Mouse (Mus musculus) A20 (cell line): Measurements from ENCODE around the gene St13.
A peak's percentile ranks its signal among the peaks of the same experiment; 100 is the strongest.

Experiments
- DNase-seq: peaks from one replicate; pipeline ENCODE4 v3.0.0-alpha.2; 2011; ENCODE audit warnings: low read depth, low spot score

The St13 gene

GRCm38 (mm10) chr15:81399638-81400315, at the start of gene St13, which contains the start of gene Xpnpep3:
Gene St13 (minus strand): TSS chr15:81400077.
Gene Xpnpep3 (plus strand): TSS chr15:81400138.
- peak; percentile 98 for DNase-seq

- DNase-seq = peak; percentile 66
These were observed 48.6 kb upstream of the St13 start for GRCm38 (mm10) chr15:81448463-81448862.

GRCm38 (mm10) chr15:81439236-81439635, 39.4 kb upstream of the St13 start:
- DNase-seq = no peak

- no peak for DNase-seq
These were observed 38.5 kb upstream of the St13 start for GRCm38 (mm10) chr15:81438345-81438744.

- DNase-seq = no peak
These were observed 31.3 kb upstream of the St13 start for GRCm38 (mm10) chr15:81431195-81431594.

- no peak for DNase-seq
These were observed 28.1 kb upstream of the St13 start for GRCm38 (mm10) chr15:81427947-81428346.

- DNase-seq = no peak
These were observed 25.4 kb upstream of the St13 start for GRCm38 (mm10) chr15:81425311-81425710.

- no peak for DNase-seq
These were observed 22.3 kb upstream of the St13 start for GRCm38 (mm10) chr15:81422156-81422681.

- peak; percentile 20 for DNase-seq
These were observed 21.6 kb upstream of the St13 start for GRCm38 (mm10) chr15:81421454-81421853.

- no peak for DNase-seq
These were observed 18.2 kb upstream of the St13 start for GRCm38 (mm10) chr15:81418065-81418464.

GRCm38 (mm10) chr15:81416763-81417310, 17.0 kb upstream of the St13 start:
- peak; percentile 79 for DNase-seq

- DNase-seq = no peak
These were observed 8.3 kb upstream of the St13 start, which contains the start of gene Dnajb7 for GRCm38 (mm10) chr15:81408199-81408598. Gene Dnajb7 (minus strand): TSS chr15:81408299.

GRCm38 (mm10) chr15:81405008-81405407, 5.1 kb upstream of the St13 start:
- DNase-seq = no peak

GRCm38 (mm10) chr15:81399297-81399637, 610 bp downstream of the St13 start:
- DNase-seq = no peak

- no peak for DNase-seq
These were observed 1.7 kb downstream of the St13 start for GRCm38 (mm10) chr15:81398189-81398588.

GRCm38 (mm10) chr15:81394211-81394915, 5.5 kb downstream of the St13 start:
- no peak for DNase-seq

GRCm38 (mm10) chr15:81392997-81393396, 6.9 kb downstream of the St13 start:
- DNase-seq = peak; percentile 64

- peak; percentile 29 for DNase-seq
These were observed 13.6 kb downstream of the St13 start for GRCm38 (mm10) chr15:81386327-81386726.

- DNase-seq = no peak
These were observed 21.0 kb downstream of the St13 start for GRCm38 (mm10) chr15:81378845-81379244.

- no peak for DNase-seq
These were observed 25.3 kb downstream of the St13 start for GRCm38 (mm10) chr15:81374621-81375020.

GRCm38 (mm10) chr15:81370356-81370755, 29.5 kb downstream of the St13 start:
- no peak for DNase-seq

GRCm38 (mm10) chr15:81368601-81369000, 31.3 kb downstream of the St13 start:
- DNase-seq = no peak

- DNase-seq = no peak
These were observed 33.6 kb downstream of the St13 start for GRCm38 (mm10) chr15:81366241-81366640.
